Mouse (Mus musculus): ENCODE data around the gene Nptx1. TPM values are rescaled to one million over a fixed set of nuclear protein-coding genes. Genes with fewer than 3 reads are reported as not detected.
A peak's percentile ranks its signal among the peaks of the same experiment; 100 is the strongest.

The Nptx1 gene
- 1.3 and 1.4 TPM in 2 replicates for polyA plus RNA-seq (2014; fragmentation: Nextera tagmentation; extraction: Ambion mirVana)

- ATAC-seq (ENCODE audit: insufficient read depth) (peak; percentile 25; the same call in 1 of the 2 replicates), DNase-seq (peak; percentile 44)
- no peak for TF ChIP-seq CTCF (IDR thresholded peaks at IDR 0.05; ENCODE audit: low read depth)
- H3K4me2 ChIP-seq = peak within 1 kb of the TSS; percentile 98
- H3K27me3 ChIP-seq (ENCODE audit: insufficient read depth, low read length) = peaks cover 72% of the 10 kb centered on the region
- under 1% methylated on average over 86 of the region's 90 CpGs for WGBS
- H3K9ac ChIP-seq = peak within 1 kb of the TSS; percentile 54
- no peak within 1 kb of the TSS for H3K27ac ChIP-seq (ENCODE audit: low read depth)
- H3K4me1 ChIP-seq (ENCODE audit: insufficient read depth) = peaks cover 19% of the 10 kb centered on the region
- H3K4me3 ChIP-seq (ENCODE audit: low read depth, low read length) = peak within 1 kb of the TSS; percentile 54
- H3K36me3 ChIP-seq (ENCODE audit: insufficient read depth) = no peaks in the 10 kb centered on the region
- H3K9me3 ChIP-seq (ENCODE audit: low read depth, low read length) = no peaks in the 10 kb centered on the region
Observed at GRCm38 (mm10) chr11:119547183-119547921, at the start of gene Nptx1. Gene Nptx1, minus strand, starts transcription at chr11:119547753.

- WGBS = 28% methylated on average over 3 of the region's 3 CpGs
- no peak overlapping the region for H3K9ac ChIP-seq
- no peaks in the 10 kb centered on the region for H3K36me3 ChIP-seq (ENCODE audit: insufficient read depth)
- no peaks in the 10 kb centered on the region for H3K9me3 ChIP-seq (ENCODE audit: low read depth, low read length)
- H3K4me2 ChIP-seq = no peak overlapping the region
- ATAC-seq (ENCODE audit: insufficient read depth) (no peak), DNase-seq (peak; percentile 6)
- H3K4me3 ChIP-seq (ENCODE audit: low read depth, low read length) = no peak overlapping the region
- no peaks in the 10 kb centered on the region for H3K4me1 ChIP-seq (ENCODE audit: insufficient read depth)
- no peaks in the 10 kb centered on the region for H3K27me3 ChIP-seq (ENCODE audit: insufficient read depth, low read length)
- no peak for TF ChIP-seq CTCF (IDR thresholded peaks at IDR 0.05; ENCODE audit: low read depth)
- no peak overlapping the region for H3K27ac ChIP-seq (ENCODE audit: low read depth)
Observed at GRCm38 (mm10) chr11:119593966-119594365, 46.4 kb upstream of the Nptx1 start.

GRCm38 (mm10) chr11:119589242-119589641, 41.7 kb upstream of the Nptx1 start:
- H3K4me1 ChIP-seq (ENCODE audit: insufficient read depth) = no peaks in the 10 kb centered on the region
- DNase-seq (no peak), ATAC-seq (ENCODE audit: insufficient read depth) (no peak)
- H3K4me2 ChIP-seq = no peak overlapping the region
- H3K36me3 ChIP-seq (ENCODE audit: insufficient read depth) = no peaks in the 10 kb centered on the region
- H3K9ac ChIP-seq = no peak overlapping the region
- 74% methylated on average over 7 of the region's 7 CpGs for WGBS
- no peaks in the 10 kb centered on the region for H3K9me3 ChIP-seq (ENCODE audit: low read depth, low read length)
- no peak overlapping the region for H3K27ac ChIP-seq (ENCODE audit: low read depth)
- H3K4me3 ChIP-seq (ENCODE audit: low read depth, low read length) = no peak overlapping the region
- TF ChIP-seq CTCF (IDR thresholded peaks at IDR 0.05; ENCODE audit: low read depth) = no peak
- H3K27me3 ChIP-seq (ENCODE audit: insufficient read depth, low read length) = no peaks in the 10 kb centered on the region

GRCm38 (mm10) chr11:119587112-119587511, 39.6 kb upstream of the Nptx1 start:
- no peak for TF ChIP-seq CTCF (IDR thresholded peaks at IDR 0.05; ENCODE audit: low read depth)
- no peaks in the 10 kb centered on the region for H3K36me3 ChIP-seq (ENCODE audit: insufficient read depth)
- H3K27me3 ChIP-seq (ENCODE audit: insufficient read depth, low read length) = no peaks in the 10 kb centered on the region
- H3K4me3 ChIP-seq (ENCODE audit: low read depth, low read length) = no peak overlapping the region
- no peak for DNase-seq
- H3K4me2 ChIP-seq = no peak overlapping the region
- no peaks in the 10 kb centered on the region for H3K4me1 ChIP-seq (ENCODE audit: insufficient read depth)
- H3K27ac ChIP-seq (ENCODE audit: low read depth) = no peak overlapping the region
- H3K9me3 ChIP-seq (ENCODE audit: low read depth, low read length) = no peaks in the 10 kb centered on the region
- no peak for ATAC-seq (ENCODE audit: insufficient read depth)
- WGBS = 28% methylated on average over 5 of the region's 5 CpGs
- H3K9ac ChIP-seq = no peak overlapping the region

- 51% methylated on average over 4 of the region's 4 CpGs for WGBS
- Histone ChIP-seq H3K9me3 (ENCODE audit: low read depth, low read length) (no peaks in the 10 kb centered on the region), H3K4me1 (ENCODE audit: insufficient read depth) (no peaks in the 10 kb centered on the region), H3K4me3 (ENCODE audit: low read depth, low read length) (no peak overlapping the region), H3K36me3 (ENCODE audit: insufficient read depth) (no peaks in the 10 kb centered on the region), H3K27me3 (ENCODE audit: insufficient read depth, low read length) (no peaks in the 10 kb centered on the region), H3K27ac (ENCODE audit: low read depth) (no peak overlapping the region), H3K4me2 (no peak overlapping the region), H3K9ac (no peak overlapping the region)
- TF ChIP-seq CTCF (IDR thresholded peaks at IDR 0.05; ENCODE audit: low read depth) = no peak
- no peak for ATAC-seq (ENCODE audit: insufficient read depth)
- no peak for DNase-seq
Observed at GRCm38 (mm10) chr11:119586511-119586910, 39.0 kb upstream of the Nptx1 start.

GRCm38 (mm10) chr11:119577721-119578120, 30.2 kb upstream of the Nptx1 start:
- Histone ChIP-seq H3K4me1 (ENCODE audit: insufficient read depth) (no peaks in the 10 kb centered on the region; the same call in 1 of the 2 replicates), H3K9me3 (ENCODE audit: low read depth, low read length) (no peaks in the 10 kb centered on the region), H3K27me3 (ENCODE audit: insufficient read depth, low read length) (no peaks in the 10 kb centered on the region), H3K36me3 (ENCODE audit: insufficient read depth) (no peaks in the 10 kb centered on the region), H3K4me2 (no peak overlapping the region), H3K4me3 (ENCODE audit: low read depth, low read length) (no peak overlapping the region), H3K9ac (no peak overlapping the region), H3K27ac (ENCODE audit: low read depth) (no peak overlapping the region)
- 86% methylated on average over 2 of the region's 2 CpGs for WGBS
- ATAC-seq (ENCODE audit: insufficient read depth) = no peak
- no peak for DNase-seq
- TF ChIP-seq CTCF (IDR thresholded peaks at IDR 0.05; ENCODE audit: low read depth) = no peak

GRCm38 (mm10) chr11:119576855-119577254, 29.3 kb upstream of the Nptx1 start:
- Histone ChIP-seq H3K4me2 (no peak overlapping the region), H3K9me3 (ENCODE audit: low read depth, low read length) (no peaks in the 10 kb centered on the region), H3K9ac (no peak overlapping the region), H3K4me3 (ENCODE audit: low read depth, low read length) (no peak overlapping the region), H3K27me3 (ENCODE audit: insufficient read depth, low read length) (no peaks in the 10 kb centered on the region), H3K4me1 (ENCODE audit: insufficient read depth) (no peaks in the 10 kb centered on the region; the same call in 1 of the 2 replicates), H3K36me3 (ENCODE audit: insufficient read depth) (no peaks in the 10 kb centered on the region), H3K27ac (ENCODE audit: low read depth) (0 out of 2 replicates have a peak overlapping the region, but pooled peaks have one; percentile 18)
- peak; percentile 66; the same call in 1 of the 2 replicates for ATAC-seq (ENCODE audit: insufficient read depth)
- DNase-seq = peak; percentile 90
- WGBS = 5% methylated on average over 4 of the region's 4 CpGs
- TF ChIP-seq CTCF (IDR thresholded peaks at IDR 0.05; ENCODE audit: low read depth) = no peak

Measured in lung, embryonic 14.5 days (tissue).